Mouse (Mus musculus): Measurements from ENCODE around the gene Psmd11. TPM values are rescaled to one million over a fixed set of nuclear protein-coding genes. Genes with fewer than 3 reads are reported as not detected.
"Not testable (repeated sequence)": the region's sequence is repeated elsewhere in the genome, so short reads cannot be mapped to it uniquely, and the experiment has no call there.

Psmd11 gene
- total RNA-seq (2021): 100 to 1,000 TPM in 1 of 2 experiments, 10 to 100 TPM in 1; 93.5 to 110 TPM

DNA sequence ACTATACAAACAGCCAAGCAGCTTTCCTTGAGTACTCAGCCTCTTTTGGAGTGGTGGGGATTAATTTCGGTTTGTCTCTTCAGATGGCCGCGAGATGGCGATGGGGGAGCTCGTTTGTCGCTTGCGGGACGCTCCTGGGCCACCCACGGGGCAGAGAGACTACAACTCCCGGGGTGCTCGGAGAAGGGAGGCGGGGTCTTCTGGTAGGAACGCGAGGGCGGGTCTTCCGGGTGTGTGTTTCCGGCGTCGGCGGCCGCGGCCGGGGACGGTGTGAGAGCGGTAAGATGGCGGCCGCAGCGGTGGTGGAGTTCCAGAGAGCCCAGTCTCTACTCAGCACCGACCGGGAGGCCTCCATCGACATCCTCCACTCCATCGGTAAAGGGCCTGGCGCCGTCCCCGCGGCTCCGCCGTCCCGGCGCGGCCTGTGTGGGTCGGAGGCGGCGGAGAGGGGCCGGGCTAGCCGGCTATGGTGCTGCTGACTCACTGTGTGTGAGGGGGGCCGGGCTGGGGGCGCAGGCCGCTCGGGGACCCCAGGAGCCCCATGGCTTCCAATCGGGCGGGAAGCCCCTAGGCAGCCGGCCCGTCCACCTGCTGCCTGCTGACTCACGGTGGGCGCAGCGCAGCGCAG, at the start of gene Psmd11:
Psmd11 (plus strand) TSS at position 235 of the 628 bp plus-strand sequence.
- peak; percentile 96 to 98 for DNase-seq (ENCODE audit: low spot score in 2 of 2)
- intact Hi-C loops (cut with DNase I): loop anchor here (1.0 kb wide), 1 partner anchor 242 kb away; no protein-coding TSS in a partner anchor

DNA sequence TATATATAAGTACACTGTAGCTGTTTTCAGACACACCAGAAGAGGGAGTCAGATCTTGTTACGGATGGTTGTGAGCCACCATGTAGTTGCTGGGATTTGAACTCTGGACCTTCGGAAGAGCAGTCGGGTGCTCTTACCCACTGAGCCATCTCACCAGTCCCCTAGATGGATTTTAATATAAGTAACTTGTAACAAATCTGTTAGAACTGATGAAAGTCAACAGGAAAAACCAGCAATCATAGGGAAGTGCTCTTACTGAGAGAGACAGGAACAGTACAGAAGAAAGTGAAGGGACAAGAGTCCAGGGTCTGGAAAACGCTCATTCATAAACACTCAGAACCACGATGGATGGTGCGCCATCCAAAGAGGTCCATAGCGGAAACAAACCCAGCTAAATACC, 49.2 kb upstream of the Psmd11 start:
- DNase-seq (ENCODE audit: low spot score in 2 of 2); intact Hi-C loops (cut with DNase I): not testable (repeated sequence)

DNA sequence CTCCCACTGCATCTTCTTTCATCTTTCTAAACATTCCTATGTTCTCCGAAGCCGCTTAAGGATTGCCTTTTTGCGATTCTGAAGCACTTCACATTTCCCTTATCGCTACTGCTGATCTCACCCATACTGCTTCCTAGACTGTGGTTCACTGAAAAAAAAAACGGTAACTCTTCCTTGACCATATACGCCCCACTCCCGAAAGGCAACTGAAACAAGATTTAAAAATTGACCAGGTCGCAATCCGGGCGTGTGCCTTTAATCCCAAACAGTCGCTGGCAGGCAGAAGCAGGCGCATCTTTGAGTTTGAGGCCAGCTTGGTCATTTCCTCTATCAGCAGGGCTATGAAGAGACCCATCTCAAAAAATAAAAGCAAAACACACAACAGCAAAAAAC, 45.8 kb upstream of the Psmd11 start:
- no peak for DNase-seq (ENCODE audit: low spot score in 2 of 2)
- intact Hi-C loops (cut with DNase I): no loop called here

DNA sequence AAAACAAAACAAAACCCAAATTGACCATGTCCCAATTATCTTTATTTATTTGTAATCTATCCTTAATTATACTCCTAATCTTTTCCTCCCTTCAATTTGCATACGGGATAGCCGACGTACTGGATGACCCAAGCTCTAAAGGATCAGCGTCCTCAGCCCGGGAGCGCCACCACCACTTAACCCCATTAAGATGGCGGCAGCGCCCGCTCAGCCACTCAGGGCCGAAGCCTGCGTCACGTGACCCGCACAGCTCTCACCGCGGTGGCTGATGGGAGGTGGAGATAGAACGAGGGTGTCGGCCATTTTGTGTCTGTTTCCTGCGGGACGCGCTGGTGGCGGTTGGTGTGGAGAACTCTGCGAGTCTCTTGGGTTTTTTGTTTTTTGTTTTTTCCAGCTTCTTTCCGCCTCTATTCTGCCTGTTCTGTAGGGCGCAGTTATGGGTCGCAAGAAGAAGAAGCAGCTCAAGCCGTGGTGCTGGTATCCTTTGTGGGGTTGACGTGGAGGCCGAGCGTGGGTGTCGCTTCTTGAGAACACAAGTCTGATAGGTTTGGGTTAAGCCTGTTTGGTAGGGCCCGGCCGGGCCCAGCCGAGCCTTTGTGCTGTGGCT, 45.3 kb upstream of the Psmd11 start, which contains the start of gene Zfp207:
Zfp207 (plus strand) TSS at position 261 of the 607 bp plus-strand sequence.
- peak; percentile 99 for DNase-seq (ENCODE audit: low spot score in 2 of 2)
- intact Hi-C loops (cut with DNase I): no loop called here

DNA sequence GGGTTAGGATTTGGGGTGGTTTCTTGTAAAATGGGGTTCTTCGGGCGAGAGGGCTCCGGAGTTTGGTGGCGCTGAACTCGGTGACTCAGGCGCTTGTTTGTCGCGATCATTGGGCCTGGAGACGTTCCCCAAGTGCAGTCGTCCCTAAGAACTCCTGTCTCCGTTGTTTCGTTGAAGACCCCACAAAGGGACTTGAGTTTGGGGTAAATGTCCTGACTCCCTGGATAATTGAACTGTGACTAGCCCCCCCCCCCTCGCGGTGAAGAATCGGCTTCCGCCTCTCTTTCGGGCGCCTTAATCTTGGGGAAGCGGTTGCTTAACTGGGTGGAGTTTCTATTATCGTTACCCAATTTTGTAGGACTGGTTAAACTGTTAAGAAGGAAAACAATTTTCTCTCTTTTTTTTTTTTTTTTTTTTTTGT, 44.8 kb upstream of the Psmd11 start:
- intact Hi-C loops (cut with DNase I): no loop called here
- no peak for DNase-seq (ENCODE audit: low spot score in 2 of 2)

DNA sequence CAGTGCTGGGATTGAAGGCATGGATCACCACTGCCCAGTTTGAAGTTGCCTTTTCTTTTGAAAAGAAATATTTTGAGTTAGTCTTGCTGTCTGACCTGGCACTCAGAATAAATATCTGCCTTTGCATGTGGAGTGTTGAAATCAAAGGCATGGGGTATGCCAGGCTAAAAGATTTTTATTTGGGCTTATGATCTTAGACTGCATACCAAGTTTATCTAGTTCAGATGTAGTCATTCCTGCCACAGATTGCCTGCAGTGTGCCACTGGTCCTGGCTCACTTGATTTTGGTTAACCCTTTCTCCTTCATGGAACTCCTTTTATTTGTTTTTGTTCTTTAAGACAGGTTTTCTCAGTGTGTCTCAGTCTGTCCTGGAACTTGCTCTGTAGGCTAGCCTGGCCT, 44.0 kb upstream of the Psmd11 start:
- intact Hi-C loops (cut with DNase I): no loop called here
- no peak for DNase-seq (ENCODE audit: low spot score in 2 of 2)

DNA sequence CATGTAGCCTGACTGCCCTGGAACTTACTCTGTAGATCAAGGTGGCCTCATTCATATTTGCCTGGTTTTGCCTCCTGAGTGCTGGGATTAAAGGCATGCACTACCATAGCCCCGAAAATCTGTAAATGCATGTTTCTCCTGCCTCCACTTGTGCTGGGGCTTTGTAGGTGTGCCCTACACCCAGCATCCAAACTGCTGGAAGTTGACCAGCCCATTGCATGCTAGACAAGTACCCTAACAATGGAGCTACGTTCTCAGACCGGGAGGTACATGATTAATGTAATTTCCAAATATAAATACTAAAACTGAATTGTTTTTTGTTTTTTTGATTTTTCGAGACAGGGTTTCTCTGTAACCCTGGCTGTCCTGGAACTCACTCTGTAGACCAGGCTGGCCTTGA, 43.4 kb upstream of the Psmd11 start:
- intact Hi-C loops (cut with DNase I): no loop called here
- DNase-seq (ENCODE audit: low spot score in 2 of 2): no peak

DNA sequence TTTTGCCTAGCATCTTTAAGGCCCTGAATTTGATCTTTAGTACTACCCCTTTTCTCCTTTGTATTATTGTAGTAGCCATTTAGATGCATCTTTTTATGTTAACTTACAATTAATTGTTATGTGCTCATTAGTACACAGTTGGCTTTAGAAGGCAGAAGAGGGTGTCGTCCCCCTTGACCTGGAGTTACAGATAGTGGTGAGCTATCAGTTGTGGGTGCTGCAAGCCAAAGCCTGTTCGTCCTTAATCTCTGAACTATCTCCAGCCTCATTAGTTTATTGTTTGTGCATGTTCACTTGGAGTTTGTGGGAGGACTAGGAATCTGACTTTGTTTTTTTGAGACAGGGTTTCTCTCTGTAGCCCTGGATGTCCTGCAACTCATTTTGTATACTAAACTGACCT, 41.6 kb upstream of the Psmd11 start:
- intact Hi-C loops (cut with DNase I): no loop called here
- no peak for DNase-seq (ENCODE audit: low spot score in 2 of 2)

DNA sequence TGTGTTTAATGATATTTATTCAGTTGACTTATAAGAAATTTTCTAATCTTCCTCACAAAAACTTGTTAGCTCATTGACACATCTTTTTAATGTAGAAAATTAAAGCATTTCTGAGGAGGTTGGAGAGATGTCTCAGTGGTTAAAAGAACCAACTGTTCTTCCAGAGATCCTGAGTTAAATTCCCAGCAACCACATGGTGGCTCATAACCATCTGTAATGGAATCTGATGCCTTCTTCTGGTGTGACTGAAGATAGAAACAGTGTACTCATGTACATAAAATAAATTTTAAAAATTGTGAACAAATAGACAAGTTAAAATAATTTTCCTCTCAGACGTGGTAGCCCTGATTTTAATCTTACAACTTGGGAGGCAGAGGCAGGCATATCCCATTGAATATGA, 38.5 kb upstream of the Psmd11 start:
- intact Hi-C loops (cut with DNase I): no loop called here
- no peak for DNase-seq (ENCODE audit: low spot score in 2 of 2)

DNA sequence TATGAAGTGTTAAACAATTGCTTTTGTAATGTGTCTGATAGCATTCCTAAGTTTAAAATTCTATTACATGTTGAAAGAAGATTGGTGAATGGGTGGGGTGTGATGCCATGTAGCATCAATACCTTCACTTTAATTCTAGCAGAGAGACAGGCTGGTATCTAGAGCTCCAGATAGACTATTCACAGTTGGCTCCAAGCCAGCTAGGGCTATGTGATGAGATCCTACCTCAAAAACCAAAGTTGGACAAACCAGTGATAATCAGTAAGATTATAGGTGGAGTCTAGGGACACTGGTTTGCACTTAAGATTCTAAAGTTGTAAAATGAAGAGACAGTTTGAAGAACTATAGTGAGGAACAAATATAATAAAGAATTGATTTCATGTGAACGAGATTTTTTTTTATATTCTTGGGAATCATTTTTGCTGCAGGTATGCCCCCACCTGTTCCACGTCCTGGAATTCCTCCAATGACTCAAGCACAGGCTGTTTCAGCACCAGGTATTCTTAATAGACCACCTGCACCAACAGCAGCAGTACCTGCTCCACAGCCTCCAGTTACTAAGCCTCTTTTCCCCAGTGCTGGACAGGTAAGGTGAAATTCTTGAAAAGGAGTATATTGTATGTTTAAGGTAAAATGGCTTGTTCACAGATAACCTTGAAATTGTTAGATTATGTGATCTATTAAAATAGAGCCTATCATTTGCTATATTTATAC, 36.9 kb upstream of the Psmd11 start:
- intact Hi-C loops (cut with DNase I): no loop called here
- DNase-seq (ENCODE audit: low spot score in 2 of 2): no peak

DNA sequence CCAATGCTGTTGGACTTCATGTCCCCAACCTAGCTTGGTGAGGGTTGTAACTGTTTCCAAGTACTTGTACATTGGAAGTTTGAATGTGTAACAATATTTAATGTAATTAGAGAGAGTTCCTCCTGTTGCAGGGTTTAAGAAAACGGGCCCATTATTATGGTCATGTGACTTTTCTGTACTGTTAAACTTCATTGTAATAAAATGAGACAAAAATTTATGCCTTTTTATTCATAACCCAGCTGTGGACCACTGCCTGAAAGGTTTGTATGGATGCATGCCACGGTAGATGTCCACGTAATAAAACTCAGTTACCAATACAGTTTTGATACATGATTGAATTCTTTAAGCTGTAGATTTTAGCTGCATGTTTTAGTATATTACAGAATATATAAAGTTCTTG, 32.5 kb upstream of the Psmd11 start:
- intact Hi-C loops (cut with DNase I): loop anchor here (5.0 kb wide), 1 partner anchor 46 kb away; no protein-coding TSS in a partner anchor

DNA sequence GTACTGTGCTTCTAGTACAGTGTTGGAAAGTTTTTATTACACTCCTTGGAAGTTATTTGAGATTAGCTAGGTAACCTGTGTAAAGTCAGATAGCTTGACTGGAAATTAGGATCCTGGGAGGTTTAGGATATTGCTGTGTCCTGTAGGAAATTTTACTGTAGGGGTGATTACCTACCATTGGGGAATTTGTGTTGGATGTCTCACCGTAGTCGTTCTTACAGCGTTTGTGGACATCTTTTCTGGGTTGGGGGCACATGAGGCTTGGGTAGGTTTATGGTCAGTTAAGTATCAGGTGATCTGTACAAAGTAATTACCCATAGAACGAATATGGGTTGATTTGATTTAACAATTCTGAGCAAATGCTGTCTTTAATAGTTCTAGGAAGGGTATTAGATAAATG, 31.8 kb upstream of the Psmd11 start:
- DNase-seq (ENCODE audit: low spot score in 2 of 2): no peak
- intact Hi-C loops (cut with DNase I): loop anchor here (5.0 kb wide), 1 partner anchor 46 kb away; no protein-coding TSS in a partner anchor

More for the DNA sequence above, 32.5 kb upstream of the Psmd11 start:
- DNase-seq (ENCODE audit: low spot score in 2 of 2): no peak

DNA sequence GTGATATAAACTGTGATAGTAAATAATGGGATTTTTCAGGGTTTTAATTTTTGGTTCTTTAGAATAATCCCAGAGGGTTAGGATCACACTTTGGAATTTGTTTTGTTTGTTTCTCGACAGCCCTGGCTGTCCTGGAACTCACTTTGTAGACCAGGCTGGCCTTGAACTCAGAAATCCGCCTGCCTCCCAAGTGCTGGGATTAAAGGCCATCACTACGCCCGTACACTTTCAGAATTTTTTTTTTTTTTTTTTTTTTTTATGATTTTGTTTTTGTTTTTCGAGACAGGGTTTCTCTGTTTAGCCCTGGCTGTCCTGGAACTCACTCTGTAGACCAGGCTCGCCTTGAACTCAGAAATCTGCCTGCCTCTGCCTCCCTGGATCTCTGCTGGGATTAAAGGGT, 20.5 kb upstream of the Psmd11 start:
- intact Hi-C loops (cut with DNase I); DNase-seq (ENCODE audit: low spot score in 2 of 2): not testable (repeated sequence)

DNA sequence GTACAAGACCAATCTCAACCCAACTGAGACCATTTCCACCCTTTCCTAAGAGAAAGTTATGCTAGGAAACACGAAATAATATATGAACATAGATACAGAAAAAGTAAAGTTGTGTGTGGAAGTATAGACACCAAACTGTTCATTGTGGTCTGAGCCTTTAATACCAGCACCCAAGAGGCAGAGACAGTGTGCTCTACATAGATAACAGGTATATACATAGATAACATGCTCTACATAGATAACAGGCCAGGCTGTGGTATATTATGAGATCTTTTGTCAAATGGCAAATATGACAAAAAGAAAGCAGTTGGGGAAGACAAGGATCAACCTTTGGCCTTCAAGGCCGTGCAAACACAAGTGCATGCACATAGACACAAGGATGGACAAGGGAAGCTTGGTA, 18.0 kb upstream of the Psmd11 start:
- DNase-seq (ENCODE audit: low spot score in 2 of 2): no peak
- intact Hi-C loops (cut with DNase I): no loop called here

DNA sequence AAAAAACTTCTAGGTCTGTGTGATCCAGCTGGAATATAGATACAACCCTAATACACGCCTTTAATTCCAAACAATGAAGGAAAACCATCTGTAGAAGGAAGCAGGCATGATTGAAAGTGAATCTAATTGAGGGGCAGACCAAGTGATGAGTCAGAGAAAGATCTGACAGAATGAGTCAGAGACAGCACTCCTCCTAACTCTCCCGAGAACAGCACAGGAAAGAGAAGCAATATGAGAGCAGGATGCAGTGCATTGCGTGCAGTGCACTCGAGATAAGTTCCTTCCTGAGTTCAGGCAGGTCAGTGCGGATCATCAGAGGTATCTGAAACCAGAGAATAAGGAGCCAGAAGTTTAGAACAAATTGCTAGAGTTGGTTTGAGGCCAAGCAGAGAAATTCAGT, 11.3 kb upstream of the Psmd11 start:
- intact Hi-C loops (cut with DNase I): no loop called here
- no peak for DNase-seq (ENCODE audit: low spot score in 2 of 2)

DNA sequence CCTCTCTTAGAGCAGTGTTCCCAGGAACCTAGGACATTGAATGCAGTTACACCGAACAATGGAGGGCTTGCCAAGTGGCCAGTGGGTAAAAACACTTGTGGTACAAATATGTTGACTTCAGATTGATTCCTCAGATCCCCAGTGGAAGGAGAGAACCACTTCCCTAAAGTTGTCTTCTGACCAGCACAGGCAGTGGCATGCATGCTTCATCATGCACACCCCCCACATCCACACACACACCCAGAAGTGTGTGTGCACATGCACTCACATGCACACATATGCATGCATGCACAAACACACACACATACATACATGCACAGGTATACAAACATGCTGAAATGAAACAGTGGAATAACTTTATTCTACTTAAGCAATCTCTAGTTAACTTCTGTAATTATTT, 8.7 kb upstream of the Psmd11 start:
- DNase-seq (ENCODE audit: low spot score in 2 of 2): no peak
- intact Hi-C loops (cut with DNase I): no loop called here

DNA sequence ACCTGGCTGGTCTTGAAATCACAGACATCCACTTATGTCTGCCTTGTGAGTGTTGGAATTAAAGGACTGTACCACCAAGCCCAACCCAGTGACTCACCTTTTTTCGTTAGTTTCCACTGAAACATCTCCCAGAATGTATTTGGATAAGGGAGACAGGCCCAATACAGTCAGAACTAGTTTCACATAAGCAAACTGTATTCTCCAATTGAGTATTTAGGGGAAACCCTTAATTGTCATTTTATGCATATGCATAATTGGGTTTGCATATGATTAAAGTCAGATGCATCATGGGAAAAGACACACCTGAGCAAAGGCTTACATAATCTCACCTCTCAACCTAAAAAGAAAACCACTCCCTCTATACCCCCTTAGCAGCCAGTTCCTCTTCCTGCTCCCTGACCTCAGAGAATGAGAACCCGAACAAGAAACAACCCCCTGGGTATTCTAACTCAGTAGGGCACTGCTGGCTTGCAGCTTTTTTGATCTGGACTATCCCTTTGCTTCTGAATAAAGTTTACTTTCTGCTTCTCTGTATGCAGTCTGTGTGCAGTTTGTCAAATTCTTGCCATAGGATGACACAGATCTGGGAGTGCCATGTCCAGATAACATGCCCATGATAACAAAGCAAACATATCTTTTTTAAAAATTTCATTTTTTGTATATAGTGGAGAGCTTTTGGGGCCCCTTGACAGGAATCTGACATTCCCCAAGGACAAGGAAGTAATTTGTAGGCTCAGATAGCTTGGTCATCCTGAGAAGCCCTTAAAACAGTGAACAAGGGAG, 8.0 kb upstream of the Psmd11 start:
- no peak for DNase-seq (ENCODE audit: low spot score in 2 of 2)
- intact Hi-C loops (cut with DNase I): no loop called here

DNA sequence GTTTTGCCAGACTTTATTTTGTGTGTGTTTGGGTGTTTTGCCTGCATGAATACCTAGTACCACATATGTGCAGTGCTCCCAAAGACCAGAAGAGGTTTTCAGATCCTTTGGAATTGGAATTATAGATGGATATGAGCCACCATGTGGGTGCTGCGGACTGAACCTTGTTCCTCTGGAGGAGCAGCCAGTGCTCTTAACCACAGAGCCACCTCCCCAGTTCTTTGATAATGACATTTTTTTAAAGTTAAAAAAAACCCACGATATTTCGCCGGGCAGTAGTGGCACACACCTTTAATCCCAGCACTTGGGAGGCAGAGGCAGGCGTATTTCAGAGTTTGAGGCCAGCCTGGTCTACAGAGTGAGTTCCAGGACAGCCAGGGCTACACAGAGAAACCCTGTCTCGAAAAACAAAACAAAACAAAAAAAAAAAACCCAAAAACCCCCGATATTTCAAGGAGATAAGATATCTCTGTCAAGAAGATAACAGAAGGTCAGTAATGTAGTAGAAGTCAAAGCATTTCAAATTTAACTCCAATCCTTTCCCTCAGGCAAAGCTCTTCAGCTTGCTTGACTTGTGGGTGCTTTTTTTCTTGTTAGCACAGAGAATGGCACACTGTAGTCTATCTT, 6.9 kb upstream of the Psmd11 start:
- intact Hi-C loops (cut with DNase I): no loop called here
- DNase-seq (ENCODE audit: low spot score in 2 of 2): no peak

DNA sequence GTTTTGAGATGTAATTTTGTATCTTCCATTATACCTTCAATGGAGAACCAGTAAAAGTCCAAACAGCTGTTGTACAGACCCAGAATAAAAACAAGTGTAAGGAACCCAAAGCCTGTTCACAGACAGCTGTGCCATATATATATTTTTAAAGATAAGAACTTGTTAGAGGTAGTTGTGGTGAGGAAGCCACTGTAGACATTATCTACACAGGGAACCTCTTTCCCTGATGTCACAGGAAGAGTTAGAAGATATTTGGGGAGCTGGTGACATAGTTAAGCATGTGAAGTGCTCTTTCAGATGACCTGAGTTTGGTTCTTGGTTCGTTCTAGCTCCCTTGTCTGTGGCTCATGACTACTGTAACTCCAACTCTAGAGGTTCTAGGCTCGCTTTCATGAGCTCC, 3.7 kb upstream of the Psmd11 start:
- intact Hi-C loops (cut with DNase I): no loop called here
- DNase-seq (ENCODE audit: low spot score in 2 of 2): no peak

Data from left cerebral cortex, postnatal 25 days (tissue).